Mouse (Mus musculus) fibroblast of lung, adult 2 months (primary cell): ENCODE data around the gene Cyp2d10.

Source experiments
- DNase-seq: peaks from one replicate; pipeline ENCODE4 v3.0.0-alpha.2; 2011; ENCODE audit warnings: low read depth

Cyp2d10 gene

DNA sequence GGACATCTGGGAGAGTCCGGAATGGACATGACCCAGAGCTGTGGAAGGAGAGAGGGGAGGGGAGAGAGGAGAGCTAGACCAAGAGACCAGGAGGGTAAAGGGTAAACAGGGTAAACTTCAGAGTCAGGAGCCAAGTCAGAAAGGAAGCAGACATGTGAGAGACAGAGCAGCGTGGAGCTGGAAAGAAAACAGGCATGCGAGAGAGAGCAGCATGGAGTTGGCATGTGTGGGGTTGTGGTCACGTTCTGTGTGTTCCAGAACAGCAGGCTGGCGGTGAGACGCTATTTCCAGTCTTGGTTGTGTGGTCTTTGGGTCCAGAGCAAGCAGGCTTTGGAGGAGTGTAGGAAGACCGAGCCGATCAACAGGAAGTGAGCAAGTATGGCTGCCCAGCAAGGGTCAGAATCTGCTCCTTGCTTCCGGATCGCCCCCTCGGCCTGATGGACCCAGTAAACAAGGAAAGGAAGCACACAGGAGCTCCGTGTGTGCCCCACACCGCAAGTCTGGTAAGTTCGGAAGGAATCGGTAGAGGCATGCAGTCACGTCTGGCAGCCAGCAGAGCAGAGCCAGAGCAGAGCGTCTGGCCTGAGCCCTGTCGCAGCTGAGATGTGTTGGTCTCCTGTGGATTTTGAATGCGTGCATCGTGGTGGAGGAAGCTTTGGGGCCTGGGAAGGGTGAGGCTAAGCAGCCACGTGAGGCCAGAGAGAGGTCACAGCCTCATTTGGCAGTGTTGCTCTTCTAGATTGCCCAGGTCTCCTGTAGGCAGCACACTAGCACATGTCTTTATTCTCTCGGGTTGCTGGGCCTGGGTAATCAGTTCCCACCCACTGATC, 48.3 kb downstream of the Cyp2d10 start:
- no peak for DNase-seq

GRCm38 (mm10) chr15:82354126-82354945, 52.7 kb downstream of the Cyp2d10 start, which contains the start of gene Ndufa6:
Gene Ndufa6, minus strand, starts transcription at chr15:82354322.
- peak; percentile 99 for DNase-seq

DNA sequence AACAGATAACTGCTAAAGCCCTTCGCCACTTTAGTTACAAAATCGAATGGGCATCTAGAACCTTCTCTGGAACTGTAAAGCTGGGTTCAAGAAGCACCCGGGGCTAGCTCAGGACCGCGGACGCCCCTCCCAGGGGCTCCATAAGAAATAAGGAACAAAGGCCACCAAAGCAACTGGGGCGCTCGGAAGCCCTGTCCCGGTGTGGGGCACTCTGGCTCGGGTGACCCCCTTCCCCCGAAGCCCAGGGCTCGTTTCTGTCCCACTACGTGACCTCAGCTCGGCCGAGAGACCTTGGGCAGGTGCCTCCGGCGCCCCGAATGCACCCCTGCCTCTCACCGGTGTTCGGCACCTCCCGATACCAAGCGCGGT, 53.3 kb downstream of the Cyp2d10 start:
- no peak for DNase-seq

GRCm38 (mm10) chr15:82353078-82353744, 53.8 kb downstream of the Cyp2d10 start:
- no peak for DNase-seq
